Mouse (Mus musculus): ENCODE measurements at regions not wholly inside any gene's neighbourhood (a gene's known extent, or its start where the extent isn't known, plus 50 kb on each side); places are given as distances from the start of the nearest gene placed in this dataset.
"Not testable (repeated sequence)": the region's sequence is repeated elsewhere in the genome, so short reads cannot be mapped to it uniquely, and the experiment has no call there.

DNA sequence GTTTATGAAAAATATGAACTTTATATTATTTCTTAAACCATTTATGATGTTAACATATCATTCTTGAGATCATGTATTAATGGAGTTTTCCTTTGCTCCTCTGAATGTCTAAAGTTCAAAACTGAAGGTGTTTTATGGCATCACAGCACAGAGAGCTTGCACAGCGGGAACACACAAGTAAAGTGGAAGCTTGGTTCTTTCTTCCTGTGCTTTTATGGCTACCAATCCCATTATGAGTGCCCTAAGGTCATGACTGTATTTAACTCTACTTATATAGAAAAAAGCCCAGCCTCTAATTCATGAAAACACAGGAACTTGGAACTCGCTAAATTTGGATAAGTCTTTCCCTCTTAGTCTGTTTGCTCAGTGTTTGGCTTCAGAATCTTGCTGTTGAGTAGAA, 417.3 kb upstream of the Adamts5 start:
- DNase-seq = no peak

DNA sequence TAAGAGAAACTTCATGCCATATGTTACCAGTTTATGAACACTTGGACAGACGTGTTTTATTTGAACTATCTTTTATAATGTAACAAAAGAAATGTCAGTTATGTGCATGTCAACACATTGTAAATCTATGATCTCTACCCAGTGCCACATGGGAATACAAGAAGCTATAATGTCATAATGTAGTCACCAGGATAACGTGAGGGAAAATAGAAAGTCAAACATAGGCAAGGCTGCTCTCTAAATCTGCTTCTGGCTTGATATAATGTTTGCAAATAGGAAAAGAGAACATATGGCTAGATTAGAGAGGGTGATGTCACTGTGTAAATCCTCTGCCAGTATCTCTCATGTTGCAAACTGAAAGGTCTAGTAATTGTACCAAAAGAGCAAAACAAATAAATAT, 408.1 kb upstream of the Adamts5 start:
- DNase-seq = no peak

GRCm38 (mm10) chr16:86303869-86304268, 402.2 kb upstream of the Adamts5 start:
- DNase-seq = no peak

DNA sequence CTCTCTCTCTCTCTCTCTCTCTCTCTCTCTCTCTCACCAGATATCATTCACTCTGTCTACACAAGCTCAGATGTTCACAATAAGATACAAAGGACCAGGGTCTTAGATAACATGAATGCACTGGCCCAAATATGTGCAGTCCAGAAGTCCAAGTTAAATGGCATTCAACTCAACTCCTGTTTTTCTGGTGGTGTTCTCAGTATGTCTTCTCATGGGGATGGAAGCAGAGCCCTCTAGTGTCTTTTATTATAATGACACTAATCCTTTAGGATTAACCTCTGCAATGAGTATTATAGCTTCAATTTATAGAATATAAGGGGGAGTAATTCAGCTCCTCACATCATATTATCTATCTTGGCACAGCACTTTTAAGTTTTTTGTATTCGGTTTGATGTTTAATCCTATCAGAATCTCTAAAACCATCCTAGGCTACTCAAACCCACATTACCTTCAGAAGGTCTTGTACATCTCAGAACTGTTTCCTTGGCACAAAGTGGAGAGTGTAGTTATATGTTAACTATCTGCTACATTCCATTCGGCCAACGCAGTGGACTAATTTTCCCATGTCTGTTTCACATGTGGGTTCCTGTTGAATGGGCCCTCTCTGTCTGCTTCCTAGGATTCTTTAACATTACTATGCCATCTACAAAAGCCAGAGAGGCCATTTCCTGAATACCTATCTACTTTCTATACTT, 401.0 kb upstream of the Adamts5 start:
- DNase-seq = peak in 1 of 2 experiments; percentile 29

DNA sequence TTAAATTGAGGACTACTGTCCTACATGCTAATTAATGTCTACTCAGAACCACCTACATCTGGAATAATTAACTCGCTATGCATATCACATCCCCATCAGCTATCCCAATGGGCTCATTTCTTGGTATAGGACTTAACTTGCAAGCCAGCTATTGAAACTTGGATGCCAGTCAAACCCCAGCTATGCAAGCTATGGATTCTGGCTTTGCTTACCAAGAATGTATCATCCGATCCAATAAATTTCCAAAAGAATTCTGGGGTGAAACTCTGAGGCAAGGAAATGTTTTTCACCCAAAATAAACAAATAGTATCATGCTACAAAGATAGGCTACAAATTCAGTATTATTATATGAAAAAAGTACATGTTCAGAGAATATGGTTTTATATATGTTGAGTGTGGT, 392.8 kb upstream of the Adamts5 start:
- no peak for DNase-seq

DNA sequence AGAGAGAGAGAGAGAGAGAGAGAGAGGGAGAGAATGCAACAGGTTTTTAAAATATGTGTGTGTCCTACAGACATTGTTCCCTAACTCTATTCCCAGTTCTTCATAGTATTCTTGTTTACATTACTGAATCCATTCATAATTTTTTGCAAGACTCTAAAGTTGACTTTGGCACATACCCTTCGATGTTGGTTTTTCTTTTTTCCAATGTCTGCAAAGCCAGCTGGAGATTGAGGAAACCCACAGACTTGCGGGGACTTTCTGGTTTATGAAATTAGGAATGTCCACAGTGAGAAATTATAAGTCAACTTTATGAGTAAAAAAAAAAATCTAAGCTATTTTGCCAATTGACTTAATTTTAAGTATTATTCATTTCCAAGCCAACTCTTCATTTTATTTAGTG, 379.7 kb upstream of the Adamts5 start:
- DNase-seq = no peak

- no peak for DNase-seq
Measured at GRCm38 (mm10) chr16:86277031-86277430, 375.4 kb upstream of the Adamts5 start.

DNA sequence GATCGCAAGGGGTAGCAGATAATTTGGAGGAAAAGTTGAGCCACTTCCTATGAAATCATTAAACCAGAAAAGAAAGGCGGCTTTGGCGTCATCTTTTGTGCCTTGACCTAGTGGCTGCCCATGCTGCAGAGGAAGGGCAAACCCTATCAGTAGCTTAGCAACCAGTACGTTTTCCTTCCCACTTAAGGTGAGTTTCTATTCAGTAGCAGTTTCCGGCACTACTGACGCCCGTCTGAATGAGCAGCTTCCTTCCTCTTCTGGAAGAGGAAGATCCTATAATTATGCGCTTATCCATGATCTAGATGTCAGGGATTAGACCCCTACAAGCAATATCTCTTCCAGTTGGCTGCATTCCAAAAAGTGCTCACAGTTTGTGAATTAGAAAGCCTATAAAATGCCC, 360.0 kb upstream of the Adamts5 start:
- peak; percentile 12 to 45 for DNase-seq

GRCm38 (mm10) chr16:86252630-86253029, 351.0 kb upstream of the Adamts5 start:
- peak; percentile 3 to 45 for DNase-seq

- DNase-seq = no peak
Measured at GRCm38 (mm10) chr16:86250021-86250420, 348.4 kb upstream of the Adamts5 start.

GRCm38 (mm10) chr16:86244191-86244590, 342.6 kb upstream of the Adamts5 start:
- DNase-seq = no peak

DNA sequence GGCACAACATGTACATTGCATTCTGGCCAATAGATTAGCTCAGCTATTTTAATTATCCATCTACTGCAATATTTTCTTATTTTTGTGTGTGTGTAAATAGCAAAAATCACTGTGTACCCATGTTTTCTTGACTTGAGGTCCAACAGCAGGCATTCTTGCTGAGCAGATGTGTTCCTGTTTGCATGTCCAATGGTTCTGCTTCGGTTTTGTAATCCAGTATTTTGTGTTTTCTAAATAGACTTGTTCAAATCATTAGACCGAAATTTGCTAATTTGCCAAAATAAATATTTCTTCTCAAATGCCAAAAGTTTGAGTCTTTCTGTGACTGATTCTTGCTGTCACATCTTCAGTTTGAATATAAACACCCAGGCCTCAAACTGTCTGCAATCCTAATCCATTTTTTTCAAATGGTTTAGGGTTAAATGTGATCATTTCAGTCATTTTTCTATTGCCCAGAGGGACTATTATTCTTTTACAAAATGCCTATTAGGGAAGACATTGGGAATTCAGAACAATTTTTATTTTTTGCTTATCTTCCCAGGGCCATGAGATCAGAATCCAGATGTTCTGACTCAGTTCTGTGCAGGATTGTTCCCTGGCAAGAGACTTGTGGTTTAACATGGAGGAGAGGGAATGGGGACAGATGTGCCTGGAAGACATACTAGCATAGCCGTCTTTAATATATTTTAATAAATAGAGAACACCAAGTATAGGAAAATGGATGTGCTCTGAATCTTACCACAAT, 341.3 kb upstream of the Adamts5 start:
- DNase-seq = peak in 1 of 2 experiments; percentile 39

GRCm38 (mm10) chr16:86222997-86223396, 321.4 kb upstream of the Adamts5 start:
- DNase-seq = peak; percentile 3 to 22

GRCm38 (mm10) chr16:86210547-86210946, 308.9 kb upstream of the Adamts5 start:
- no peak for DNase-seq

DNA sequence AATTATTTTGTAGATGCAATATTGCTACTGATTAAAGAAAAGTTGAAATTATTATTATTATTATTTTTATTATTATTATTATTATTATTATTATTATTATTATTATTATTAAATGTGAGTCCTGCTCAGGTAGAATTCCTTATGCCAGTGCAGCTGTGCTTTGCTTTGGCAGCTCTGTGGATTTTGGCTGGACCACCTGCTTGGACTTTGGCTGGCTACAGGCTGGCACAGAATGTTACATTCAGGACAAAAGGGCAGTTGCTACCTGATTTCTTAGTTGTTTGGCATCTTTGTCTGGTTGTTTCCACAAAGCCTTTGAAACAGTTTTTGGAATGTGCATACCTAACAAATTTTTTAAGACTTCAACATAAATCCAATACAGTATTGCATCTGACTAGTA, 307.7 kb upstream of the Adamts5 start:
- peak in 1 of 2 experiments; percentile 3 for DNase-seq

GRCm38 (mm10) chr16:86189874-86190273, 288.2 kb upstream of the Adamts5 start:
- DNase-seq = no peak

- DNase-seq = no peak
Measured at GRCm38 (mm10) chr16:86188966-86189365, 287.3 kb upstream of the Adamts5 start.

DNA sequence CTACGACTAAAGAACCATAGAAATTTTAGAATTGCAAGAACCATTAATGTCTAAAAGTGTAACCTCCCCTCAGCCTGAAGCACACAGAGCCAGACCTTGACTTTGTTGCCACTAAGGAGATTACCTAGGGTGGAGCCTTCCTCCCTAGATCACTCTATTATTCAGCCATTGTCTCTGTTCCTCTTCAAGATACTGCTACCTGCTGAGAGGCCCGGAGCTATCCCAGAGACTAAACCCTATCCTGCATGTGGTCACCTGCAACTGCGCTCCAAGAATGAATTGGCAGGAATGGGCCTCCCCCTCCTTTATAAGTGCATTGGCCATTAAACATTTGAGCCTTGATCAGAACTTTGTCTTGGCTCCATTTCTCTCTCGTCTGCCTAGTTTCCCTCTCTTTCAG, 286.0 kb upstream of the Adamts5 start:
- DNase-seq = not testable (repeated sequence)

DNA sequence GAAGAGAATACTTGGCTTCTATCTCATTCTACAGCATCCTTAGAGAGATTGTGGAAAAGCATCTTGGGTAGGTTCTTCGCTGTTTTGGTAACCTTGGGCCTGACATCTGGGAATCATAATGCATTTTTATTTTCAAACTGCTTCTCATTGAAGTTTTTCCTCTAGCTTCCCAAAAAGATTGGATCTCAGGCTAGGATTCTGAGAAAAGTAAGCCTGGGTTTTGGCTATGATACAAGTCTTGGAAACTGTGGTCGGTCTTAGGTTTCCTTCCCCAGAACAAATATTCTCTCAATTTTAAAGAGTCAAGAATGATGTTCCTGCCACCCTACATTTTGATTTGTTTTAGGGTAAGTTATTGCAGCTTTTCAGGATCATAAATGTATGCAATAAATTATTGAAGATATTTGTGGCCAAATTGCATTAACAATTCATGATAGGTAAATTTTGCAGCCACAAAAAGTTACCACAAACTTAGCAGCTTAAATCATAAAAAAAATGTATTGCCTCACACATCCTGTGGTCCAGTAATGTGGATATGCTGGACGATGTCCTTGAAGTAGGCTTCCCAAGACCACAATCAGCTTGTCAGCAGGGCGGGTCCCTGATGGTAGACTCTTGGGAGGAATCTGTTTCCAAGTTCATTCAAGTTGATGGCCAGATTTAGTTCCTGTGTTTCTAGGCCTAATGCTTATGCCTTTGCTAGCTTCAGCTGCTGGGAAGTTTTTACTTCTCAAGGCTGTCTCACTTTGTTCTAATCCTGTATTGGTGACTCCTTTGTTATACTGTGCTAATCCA, 257.6 kb upstream of the Adamts5 start:
- no peak for DNase-seq

- no peak for DNase-seq
Measured at GRCm38 (mm10) chr16:86138171-86138570, 236.5 kb upstream of the Adamts5 start.

DNA sequence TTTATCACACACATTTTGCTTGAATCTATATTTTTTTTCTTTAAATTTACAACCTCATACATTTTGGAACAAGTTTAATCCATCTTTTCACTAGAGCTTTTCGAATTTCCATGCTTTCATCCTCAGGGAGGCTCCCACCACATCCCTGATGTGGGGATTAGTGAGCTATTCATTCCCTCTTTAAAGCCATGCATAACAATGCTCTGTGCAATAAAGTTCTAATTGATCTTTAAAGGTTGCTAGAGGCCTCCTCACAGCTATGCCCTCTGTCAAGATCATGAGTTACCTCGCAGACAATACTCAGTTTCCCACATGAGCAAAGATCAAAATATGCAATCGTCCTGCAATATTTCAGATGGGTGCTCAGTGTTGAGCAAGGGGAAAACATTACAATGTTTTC, 234.5 kb upstream of the Adamts5 start:
- no peak for DNase-seq

GRCm38 (mm10) chr16:86127391-86127790, 225.8 kb upstream of the Adamts5 start:
- no peak for DNase-seq

GRCm38 (mm10) chr16:86124182-86124581, 222.6 kb upstream of the Adamts5 start:
- DNase-seq = no peak

DNA sequence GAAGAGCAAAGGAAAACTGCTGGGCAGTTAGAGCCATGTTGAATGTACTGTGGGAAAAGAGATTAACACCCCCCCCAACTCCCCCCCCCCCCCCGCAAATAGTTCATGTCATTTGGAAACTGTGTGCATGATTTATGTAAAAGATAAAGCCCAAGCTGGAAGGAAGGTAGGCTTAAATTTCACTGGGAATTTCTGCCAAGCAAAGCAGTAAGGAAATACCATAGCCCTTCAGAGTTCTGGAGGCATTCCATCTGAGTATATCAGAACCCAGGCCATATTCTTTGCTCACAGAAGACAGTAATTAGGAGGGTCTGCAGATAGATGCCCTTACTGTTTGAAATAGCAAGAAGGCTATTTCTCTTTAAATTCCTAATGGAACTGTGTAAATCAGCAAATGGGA, 221.3 kb upstream of the Adamts5 start:
- DNase-seq = peak in 1 of 2 experiments; percentile 1
